Mouse (Mus musculus) subcutaneous adipose tissue, adult 2 months (tissue): ENCODE data around the gene Wnt3. TPM values are rescaled to one million over a fixed set of nuclear protein-coding genes. Genes with fewer than 3 reads are reported as not detected.

ENCODE experiments used
- polyA plus RNA-seq: library from polyadenylated mRNA; depleted of rRNA; stranded (reverse); fragments of >200 nt; gene quantifications from 2 replicates; pipeline ENCODE4 v1.2.3, GENCODE M21; 2012; ENCODE audit warnings: low replicate concordance; rRNA removed

The Wnt3 gene
- not detected in 2 replicates for polyA plus RNA-seq

GRCm38 (mm10) chr11:103773387-103774227 is at the start of gene Wnt3:
TSS of gene Wnt3 (plus strand) at chr11:103774150.

GRCm38 (mm10) chr11:103749306-103750089 is 24.5 kb upstream of the Wnt3 start, which contains the start of gene Wnt9b:
TSS of gene Wnt9b (minus strand) at chr11:103749821.

Other genes starting within 250 kb of the Wnt3 start
- not detected in 2 replicates for gene Gm884, start 153.0 kb upstream of the Wnt3 start, polyA plus RNA-seq
- not detected in 2 replicates for gene Lyzl6, start 135.3 kb upstream of the Wnt3 start, polyA plus RNA-seq
- 1.1 and 4.7 TPM in 2 replicates for gene Rprml, start 124.6 kb upstream of the Wnt3 start, polyA plus RNA-seq
- 105 and 116 TPM in 2 replicates for gene Gosr2, start 76.3 kb upstream of the Wnt3 start, polyA plus RNA-seq
- 0.05 and 0.40 TPM in 2 replicates for gene Wnt9b, start 24.3 kb upstream of the Wnt3 start, polyA plus RNA-seq
- 32.2 and 34.4 TPM in 2 replicates for gene Nsf, start 179.9 kb downstream of the Wnt3 start, polyA plus RNA-seq
- gene Arf2, start 192.6 kb downstream of the Wnt3 start, polyA plus RNA-seq, result 21.2 and 25.4 TPM in 2 replicates